Mouse (Mus musculus) cerebellum, adult (tissue): ENCODE measurements around the gene Lmx1a.

Source experiments
- ATAC-seq: cut with Nextera tagmentation; 2 replicates; pipeline ENCODE4 v1.9.2; 2017; ENCODE audit warnings: mild to moderate bottlenecking, moderate library complexity, mixed read lengths; ENCODE audit not compliant: insufficient number of reproducible peaks, low FRiP score, low TSS enrichment

Gene Lmx1a

DNA sequence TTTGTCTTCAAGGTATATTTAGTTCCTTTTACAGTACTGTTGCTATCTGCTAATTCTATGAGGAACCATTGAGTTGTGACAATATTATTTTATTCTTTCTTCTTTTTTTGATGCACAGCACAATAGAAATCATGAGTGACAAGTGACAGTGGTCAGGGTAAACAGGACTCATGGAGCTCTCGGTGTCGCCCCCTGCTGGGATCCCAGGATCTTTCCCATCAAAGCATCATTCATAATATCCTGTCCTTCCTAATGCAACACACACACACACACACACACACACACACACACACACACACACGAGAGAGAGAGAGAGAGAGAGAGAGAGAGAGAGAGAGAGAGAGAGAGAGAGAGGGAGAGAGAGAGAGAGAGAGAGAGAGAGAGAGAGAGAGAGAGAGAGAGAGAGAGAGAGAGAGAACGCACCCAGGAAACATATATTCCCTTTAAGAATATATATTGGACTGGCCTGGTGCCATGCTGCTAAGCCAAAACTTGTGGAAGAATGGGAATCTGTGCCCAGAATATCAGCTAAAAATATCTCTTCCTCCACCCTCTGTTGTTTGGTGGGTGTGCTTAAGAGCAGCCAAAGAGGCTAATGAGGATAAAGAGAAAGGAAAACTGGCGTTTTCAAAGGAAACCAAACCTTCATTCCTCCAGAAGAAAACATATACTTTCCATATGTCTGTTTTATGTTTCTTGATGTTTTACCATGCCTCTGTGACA, 90.9 kb downstream of the Lmx1a start:
- ATAC-seq: no peak

DNA sequence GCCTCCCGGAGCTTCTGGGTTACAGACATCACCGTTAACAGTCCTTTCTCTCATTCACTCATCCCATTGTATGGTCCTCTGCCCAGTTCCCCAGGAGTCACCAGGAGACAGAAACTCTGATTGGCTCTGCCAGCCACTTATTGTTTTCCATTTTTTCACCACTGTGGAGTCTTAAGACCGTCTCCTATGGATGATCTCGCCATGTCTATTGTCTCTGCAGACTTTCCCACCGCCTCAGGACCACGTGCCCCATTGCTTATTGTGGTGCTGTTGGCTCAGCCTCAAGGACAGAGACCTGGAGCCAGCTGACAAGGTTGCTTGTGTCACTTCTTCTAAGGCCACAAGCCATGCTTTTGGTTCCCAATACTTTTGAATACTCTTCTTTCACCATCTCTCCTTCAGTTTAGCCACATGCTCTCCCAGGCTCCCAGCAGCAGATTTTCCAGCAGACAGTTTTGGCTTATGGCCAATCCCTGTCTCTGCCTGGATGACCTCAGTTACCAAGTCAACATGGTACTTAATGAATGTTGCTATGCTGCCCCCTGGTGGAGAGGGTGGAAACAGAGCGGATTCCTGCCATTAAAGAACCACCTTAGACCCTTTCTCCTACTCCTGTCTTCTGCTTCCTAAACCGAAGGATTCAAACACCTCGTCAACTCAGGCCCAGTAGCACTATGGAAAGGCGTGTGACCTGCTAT, 92.9 kb downstream of the Lmx1a start:
- 0 out of 2 replicates have a peak, but pooled peaks have one; percentile 27 for ATAC-seq

DNA sequence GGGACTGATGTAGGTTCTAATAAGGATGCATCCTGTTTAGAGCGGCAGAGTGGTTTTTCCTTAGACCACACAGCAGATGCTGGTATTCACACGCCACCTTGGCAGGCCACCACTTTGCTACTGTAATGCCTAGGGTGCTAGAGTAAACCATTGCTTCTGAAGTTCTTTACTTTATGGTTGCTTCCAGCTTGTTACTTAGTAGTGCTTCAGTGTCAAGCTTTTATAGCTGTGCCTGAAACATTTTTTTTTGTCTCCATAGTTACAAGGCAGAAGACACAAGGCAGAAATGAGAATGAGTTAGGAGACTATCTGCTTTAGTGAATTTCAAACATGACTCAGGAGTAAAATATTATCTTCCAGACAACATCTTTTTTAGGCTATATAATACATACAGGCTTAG, 95.0 kb downstream of the Lmx1a start:
- ATAC-seq: no peak

DNA sequence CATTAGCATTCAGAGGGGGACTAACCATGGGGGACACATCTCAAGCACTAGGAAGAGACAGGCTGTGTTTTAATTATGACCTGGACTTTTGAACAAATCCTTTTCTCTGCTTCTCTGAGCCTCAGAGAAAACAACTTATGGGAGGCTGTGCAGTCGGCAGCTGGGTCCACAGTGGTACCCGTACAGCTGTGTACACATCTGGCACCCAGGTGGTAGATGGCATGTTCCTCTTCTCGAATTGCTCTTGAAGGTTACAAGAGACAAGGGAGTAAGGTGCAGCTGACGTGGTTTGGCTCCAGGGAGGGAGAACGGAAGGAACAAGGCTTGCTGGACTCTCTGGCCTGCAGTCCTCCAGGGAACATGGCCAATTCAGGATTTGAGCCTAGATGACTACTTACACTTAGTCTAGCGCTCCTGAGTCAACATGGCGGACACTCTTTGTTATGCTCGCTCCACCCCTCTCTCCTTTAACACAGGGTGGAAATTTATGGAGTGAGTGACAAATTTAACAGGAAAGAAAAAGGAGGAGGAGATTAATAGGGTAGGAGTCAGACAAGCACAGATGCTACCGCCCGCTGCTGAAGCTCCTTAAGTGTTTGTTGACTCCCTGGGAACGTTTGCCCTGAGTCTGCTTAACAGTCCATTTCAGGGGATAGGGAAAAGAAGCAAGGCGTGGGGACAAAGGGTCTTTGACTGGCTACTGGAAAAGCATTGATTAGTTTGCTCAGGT, 99.8 kb downstream of the Lmx1a start:
- ATAC-seq: no peak

DNA sequence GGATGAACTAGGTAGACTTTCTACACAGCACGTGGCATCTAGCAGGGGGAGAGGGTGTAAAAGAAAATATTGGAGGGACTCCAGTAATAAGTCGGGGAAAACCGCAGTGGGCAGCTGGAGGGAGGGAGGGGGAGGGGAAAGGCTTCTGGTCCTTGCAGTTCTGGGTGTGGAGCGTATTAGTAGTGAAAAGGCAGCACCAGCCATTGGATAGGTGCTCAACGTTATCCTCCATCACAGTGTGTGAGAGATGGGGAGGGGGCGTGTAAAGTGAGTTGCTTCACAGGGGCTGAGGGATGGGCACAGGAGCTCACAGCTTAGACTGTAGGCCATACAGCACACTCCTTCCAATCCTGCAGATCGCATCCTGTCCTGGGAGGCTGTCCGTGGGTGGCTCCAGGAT, 100.4 kb downstream of the Lmx1a start:
- ATAC-seq: no peak

DNA sequence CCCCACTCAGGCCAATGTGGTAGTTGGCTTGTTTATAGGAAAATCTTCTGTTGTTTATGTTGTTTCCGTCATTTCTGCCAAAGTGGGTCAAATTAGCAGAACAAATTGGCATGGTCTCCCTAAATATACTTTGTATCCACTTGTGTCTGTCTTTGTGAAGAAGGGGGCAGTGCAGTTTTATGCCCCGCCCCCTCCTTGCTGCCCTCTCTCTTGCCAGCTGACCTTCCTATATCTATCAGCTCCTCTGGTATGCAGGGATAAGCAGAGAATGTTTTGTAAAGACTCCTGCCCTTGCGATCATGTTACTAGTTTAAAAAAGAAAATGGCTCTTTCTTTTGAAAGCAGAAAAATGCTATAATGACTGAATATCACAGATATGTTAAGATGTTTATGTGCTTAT, 101.7 kb downstream of the Lmx1a start:
- no peak for ATAC-seq

DNA sequence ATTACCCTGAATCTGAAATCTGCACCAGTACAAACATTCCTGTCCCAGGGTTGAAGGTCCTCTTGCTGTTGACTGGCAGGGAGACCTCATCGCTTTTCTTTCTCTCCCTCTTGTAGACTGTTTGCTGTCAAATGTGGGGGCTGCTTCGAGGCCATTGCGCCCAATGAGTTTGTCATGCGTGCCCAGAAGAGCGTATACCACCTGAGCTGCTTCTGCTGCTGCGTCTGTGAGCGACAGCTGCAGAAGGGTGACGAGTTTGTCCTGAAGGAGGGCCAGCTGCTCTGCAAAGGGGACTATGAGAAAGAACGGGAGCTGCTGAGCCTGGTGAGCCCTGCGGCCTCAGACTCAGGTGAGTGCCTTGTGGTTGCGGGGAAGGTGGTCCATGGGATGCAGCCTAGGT, 102.2 kb downstream of the Lmx1a start:
- no peak for ATAC-seq

DNA sequence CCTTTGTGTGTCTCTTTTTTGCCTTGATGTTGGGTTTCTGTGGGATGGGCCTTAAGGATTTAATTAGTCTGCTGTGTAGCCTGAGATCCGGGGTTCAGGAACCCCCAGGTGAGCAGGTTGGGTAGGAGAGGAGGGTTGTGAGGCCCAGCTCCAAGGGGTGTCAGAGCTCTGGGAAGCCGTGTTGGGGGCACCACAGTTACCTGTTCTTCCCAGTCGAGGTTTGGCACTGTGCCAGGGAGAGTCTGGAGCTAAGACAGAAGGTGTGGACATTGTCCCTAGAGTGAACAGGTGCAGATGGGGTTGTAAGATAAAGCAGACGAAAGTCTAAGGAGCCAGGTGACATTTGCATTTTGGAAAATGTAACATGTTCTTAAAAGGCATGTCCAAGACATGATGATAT, 112.9 kb downstream of the Lmx1a start:
- ATAC-seq: no peak

DNA sequence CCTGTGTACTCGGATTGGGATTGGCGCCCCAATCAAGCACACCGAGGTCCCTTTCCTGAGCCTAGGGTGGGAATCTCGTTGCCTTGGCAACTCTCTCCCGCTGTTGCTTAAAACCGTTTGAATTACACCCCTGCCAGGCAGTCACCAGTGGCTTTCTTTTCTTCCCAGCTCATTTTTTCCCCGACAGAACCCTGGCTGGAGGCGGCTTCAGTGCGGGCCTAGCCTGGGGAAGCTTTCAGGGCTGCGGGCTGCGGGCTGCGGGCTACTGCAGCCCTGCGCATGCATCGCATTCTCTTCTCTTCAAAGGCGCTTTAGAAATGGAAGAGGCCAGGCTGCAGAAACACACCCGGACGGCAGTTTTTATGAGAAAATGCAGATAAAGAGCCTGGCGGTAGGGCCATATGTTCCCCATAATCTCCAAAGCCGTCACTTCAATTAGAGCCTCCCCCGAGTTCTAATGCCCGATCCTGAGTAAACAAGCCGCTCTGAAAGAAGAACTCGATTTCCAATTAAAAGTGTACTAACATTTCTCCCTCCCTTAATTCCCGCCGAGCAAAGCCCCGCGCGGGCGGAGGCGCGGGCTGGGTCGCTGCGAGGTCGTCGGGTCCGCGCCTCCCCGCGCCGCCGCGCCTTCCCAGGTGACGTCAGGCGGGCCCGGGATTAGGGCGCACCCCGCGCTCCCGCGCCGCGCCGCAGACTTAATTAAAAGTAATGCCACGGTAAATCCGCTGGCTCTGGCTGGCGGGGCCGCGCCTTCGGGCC, 113.7 kb downstream of the Lmx1a start:
- ATAC-seq: peak; percentile 23; the same call in 1 of the 2 replicates

DNA sequence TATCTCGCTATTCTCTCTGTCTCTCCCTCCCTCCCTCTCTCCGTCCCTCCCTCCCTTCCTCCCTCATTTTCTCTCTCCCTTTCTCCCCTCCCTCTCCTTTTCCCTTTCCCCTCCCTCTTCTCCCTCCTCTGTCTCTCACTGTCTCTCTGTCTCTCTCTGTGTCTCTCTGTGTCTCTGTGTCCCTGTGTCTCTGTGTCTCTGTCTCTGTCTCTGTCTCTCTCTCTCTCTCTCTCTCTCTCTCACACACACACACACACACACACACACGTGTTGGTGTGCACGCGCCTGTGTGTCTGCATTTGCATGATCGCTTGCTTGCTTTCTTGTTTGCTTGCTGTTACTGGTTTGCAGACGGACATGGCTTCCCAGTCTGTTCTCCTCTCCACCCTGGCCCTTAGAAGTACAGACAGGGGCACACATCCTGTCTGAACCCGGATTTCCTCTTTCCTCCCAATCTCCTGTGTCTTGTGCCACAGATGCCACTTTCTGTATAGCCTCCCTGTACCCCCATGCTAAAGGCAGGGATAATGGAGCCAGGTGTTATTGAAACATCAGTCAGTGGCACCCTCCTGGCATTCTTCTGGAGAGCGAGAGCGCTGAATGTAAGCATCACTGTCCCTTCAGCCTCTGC, 114.4 kb downstream of the Lmx1a start:
- no peak for ATAC-seq

DNA sequence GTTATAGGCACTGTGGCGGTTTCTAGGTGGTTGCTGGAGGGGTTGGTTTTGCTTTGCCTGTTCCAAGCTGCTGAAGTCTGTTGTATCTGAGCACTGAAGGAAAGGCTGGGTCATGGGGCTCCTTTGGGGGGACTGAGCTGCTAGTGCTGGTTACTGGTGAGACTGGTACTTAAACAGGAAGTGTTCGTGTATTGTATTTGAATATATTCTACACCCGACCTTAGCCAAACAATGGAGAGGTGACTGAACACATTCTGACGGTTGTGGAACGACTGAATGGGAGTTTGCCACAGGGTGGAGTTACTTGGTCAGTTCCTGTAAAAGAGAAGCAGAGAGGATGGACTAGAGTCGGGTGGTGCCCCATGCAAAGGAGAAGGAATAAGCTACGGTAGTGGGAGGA, 115.8 kb downstream of the Lmx1a start:
- no peak for ATAC-seq

DNA sequence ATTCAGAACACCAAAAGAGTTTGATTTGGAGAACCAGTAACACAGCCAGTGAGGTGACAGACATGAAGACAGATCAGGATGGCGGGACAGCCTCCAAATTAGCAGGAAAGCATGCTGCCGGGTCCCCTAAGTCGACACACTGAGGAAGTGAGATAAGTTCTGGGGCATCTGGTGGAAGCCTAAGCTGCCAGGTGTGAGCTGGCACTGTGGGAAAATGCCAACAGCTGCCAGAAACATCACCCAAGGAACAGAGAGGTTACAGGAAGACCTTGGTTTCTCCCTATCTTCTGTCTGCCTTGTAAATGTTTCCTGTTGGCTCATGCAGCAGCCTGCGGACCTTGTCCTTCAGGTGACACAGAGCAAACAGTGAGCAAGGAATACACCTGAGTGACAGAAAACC, 122.1 kb downstream of the Lmx1a start:
- ATAC-seq: no peak

DNA sequence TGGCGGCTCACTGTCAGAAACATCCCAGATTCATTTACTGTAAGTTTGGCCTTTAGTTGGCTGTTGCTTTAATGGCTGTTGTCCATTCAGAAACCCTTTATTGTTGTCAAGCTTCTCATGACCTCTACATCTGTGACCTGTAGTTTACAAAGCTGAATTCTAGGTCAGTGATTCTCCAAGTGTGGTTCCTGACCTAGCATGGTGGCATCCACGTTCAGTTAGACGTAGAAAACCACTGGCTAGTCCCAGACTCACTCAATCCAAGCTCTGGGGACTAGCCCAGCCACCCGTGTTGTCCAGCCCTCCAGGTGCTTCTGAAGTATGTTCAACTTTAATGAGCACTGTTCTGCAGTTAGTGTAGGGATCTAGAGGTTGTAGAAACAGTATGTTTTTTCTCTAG, 126.1 kb downstream of the Lmx1a start:
- no peak for ATAC-seq

DNA sequence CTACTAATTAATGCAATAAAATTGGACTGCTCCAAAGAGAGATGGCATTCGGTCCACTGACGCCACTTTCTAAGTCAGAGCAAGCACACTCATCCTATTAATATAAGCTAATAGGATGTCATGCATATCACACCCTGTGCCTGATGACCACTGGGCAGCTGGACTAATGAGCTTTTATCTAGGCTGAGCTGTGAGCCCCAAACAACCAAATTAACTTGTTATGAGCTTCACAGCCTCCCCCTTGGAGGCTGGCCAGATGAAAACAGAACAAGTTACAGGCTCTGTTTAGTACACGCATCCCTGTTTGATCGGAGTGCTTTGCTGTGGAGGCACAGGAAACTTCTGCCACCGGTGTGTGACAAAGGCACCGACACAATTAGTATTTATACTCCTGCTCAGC, 128.0 kb downstream of the Lmx1a start:
- no peak for ATAC-seq

DNA sequence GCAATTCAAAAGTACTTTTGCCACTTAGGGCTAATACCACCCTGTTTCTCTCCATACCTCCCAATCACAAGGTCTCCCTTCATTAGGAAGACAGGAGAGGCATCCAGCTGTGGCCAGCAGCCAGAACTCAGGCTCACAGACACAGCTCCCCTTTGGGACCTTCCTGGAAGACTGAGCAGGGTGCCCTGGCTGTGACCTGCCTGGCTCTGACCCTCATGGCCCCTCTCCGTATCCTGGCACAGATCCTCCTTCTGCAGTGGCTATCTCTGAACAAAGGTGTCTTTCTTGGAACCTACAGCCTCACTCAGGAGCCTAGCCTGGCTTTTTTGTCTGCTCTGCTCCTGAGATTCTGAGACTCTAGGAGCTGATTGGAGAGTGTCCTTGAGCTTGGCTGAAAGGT, 128.6 kb downstream of the Lmx1a start:
- ATAC-seq: no peak

DNA sequence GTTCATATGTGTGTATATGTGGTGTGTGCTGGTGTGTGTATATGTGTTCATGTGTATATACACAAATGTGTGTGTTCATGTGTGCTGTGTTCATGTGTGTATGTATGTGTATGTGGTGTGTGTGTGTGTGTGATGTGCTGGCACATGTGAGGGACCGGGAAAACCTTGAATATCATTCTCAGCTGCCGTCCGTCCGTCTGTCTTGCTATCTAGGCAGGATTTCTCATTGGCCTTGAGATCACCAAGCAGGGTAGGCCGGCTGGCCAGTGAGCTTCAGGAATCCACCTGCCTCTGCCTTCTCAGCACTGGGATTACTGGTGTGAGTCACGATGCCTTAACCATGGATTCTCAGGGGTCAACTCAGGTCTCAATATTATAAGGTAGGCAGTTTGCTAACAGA, 131.0 kb downstream of the Lmx1a start:
- ATAC-seq: no peak

DNA sequence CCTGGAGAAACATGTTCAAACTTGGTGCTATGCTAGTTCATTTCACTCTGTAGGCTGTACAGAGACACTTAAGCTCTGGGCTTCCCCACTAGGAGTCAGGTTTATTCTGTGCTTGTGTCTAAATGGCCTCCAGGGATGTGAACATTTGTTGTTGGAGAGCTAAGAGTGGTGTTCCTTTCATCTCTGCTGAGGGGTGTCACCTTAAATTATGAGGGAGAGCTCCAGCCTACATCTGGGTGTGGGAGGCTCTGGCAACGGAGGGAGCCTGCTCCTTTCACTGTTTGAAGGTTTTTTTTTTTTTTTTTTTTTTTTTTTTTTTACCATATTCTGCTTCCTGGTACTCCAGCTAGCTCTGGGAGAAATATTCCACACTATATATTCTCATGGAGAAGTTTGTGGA, 132.1 kb downstream of the Lmx1a start:
- no peak for ATAC-seq

DNA sequence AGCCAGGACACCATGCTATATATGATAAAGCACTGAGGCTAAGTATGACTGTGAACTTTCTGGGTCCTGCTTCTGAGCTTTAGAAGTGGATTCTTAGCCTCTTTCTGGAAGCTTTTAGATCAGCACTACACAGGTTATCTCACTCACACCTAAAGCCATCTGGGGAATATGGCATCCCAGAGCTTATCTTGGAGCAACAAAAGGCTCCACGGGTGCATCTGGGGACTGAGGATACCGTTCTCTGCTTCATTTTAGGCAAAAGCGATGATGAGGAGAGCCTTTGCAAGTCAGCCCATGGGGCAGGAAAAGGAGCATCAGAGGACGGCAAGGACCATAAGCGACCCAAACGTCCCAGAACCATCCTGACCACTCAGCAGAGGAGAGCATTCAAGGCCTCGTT, 141.3 kb downstream of the Lmx1a start:
- no peak for ATAC-seq

DNA sequence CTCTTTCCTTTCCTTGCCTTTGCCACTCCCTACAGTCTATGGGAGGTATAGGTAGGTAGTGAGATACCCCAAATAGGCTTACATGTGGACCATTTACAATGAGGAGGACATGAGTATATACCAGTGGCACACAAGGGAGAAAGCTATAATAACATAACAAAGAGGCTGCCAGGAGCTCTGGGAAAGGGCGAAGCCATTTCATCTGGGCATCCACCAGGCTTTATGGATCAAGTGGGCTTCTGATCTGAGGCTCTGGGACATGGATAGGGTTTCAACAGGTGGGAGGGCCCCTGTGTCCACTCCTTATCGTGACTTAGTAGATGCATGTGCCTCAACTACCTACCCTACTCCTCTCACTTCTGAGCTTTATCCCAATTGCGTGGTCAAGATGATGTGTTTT, 142.6 kb downstream of the Lmx1a start:
- ATAC-seq: no peak

DNA sequence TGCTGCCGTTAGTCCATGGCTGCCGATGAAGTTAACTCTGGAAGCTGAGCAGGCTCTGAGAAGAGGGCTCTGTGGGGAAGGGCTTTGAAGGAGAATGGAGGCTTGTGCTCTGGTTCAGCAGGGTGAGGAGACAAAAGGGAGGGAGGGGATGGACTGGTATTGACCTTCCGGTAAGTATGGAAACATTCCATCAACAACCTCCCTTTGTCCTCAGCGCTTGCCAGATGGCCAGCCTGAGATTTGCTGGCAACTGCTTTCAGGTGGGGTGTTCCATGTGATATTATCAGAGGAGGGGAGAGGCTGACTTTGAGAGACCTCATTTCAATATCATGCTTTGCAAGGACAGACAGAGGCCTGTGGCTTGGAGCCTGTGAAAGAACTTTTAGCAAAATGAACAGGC, 165.8 kb downstream of the Lmx1a start:
- no peak for ATAC-seq
